16 mouse cellular contexts compared by ENCODE assay signal in the genomic region with DNA sequence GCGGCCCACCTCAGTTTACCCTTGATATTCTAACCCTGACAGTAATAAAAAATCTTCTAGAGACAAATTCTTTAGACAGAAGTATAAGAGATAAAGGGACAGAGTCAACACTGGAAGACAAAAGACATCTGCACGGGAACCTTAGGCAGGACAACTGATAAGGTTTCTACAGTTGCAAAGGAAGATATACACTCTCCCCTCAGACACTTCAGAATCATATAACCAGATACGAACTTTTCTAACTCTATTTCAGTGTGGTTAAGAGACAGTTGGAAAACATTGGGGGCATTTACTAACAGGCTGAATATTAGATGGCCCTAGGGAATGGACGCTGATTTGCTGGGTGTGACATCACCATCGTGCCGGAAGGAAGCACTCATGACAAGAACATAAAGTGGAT.
"Had no signal": no experiment of that assay in that cellular context is flagged by ENCODE, and none has a peak within 500 bp of the region (broad histone marks: within the 10 kb centered on the region; RNA-seq: fewer than 3 reads in every experiment).

No protein-coding gene starts in this region.

- DNase-seq: lung, adult 18-20 months; midbrain, embryonic 14.5 days; right cerebral cortex, postnatal 14 days; right cerebral cortex, postnatal 4 days; spleen, adult 18-20 months; thymus, adult 18-20 months; thymus, postnatal 14 days; thymus, postnatal 36 days had no signal

- H3K9me3 ChIP-seq: liver, embryonic 15.5 days; midbrain, embryonic 10.5 days; midbrain, embryonic 12.5 days; neural tube, embryonic 12.5 days had no signal

- H3K9ac ChIP-seq: liver, embryonic 15.5 days; lung, embryonic 14.5 days; midbrain, embryonic 12.5 days; neural tube, embryonic 12.5 days had no signal

- H3K4me1 ChIP-seq: liver, embryonic 15.5 days; megakaryocyte, embryonic 14.5 days; midbrain, embryonic 10.5 days; neural tube, embryonic 12.5 days had no signal

- H3K27ac ChIP-seq: liver, embryonic 15.5 days; midbrain, embryonic 10.5 days; midbrain, embryonic 12.5 days; neural tube, embryonic 12.5 days had no signal

- H3K27me3 ChIP-seq: liver, embryonic 15.5 days; midbrain, embryonic 12.5 days; neural tube, embryonic 12.5 days had no signal

- ATAC-seq: midbrain, embryonic 16.5 days had no signal

- H3K36me3 ChIP-seq: liver, embryonic 15.5 days; midbrain, embryonic 10.5 days; midbrain, embryonic 12.5 days; neural tube, embryonic 12.5 days had no signal

- H3K4me3 ChIP-seq: liver, embryonic 15.5 days; megakaryocyte, embryonic 14.5 days; midbrain, embryonic 10.5 days; midbrain, embryonic 12.5 days; myocyte; neural tube, embryonic 12.5 days had no signal

- H3K4me2 ChIP-seq: liver, embryonic 15.5 days; lung, embryonic 14.5 days; midbrain, embryonic 12.5 days; neural tube, embryonic 12.5 days had no signal
